Mouse (Mus musculus): ENCODE measurements around the gene Plcz1.

DNA sequence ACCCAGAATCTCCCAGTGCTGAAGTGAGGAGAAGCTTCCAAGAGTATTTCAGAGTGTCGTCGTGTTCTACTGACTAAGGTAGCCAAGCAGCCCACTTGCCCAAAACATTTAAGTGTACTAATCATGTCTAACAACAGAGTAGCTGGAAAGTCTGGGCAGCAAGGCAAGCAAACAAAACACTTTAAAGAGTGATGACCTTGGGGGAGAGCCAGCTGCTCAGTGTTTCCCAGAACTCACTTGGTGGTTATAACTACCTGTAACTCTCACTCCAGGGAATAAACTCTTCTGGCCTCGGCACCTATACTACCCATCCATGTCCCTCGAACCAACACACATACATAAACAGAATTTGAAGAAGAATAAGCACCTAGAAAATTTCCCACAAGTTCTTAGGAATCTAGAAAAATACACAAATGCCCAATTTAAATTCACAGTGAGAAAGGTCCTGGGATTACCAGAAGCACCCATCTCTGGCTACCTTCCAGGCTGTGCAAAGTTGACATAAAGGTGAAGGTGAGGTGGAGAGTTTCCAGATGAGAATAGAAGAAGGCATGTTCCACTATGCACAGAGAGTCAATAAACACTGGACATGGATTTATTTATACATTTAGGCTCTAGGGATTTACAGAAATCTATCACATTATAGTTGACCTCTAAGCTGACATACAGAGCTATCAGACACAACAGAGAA is 69.5 kb downstream of the Plcz1 start:
- TF ChIP-seq POLR2A (IDR thresholded peaks at IDR 0.05; ENCODE audit: insufficient read depth, low read length) (no peak), CTCF (IDR thresholded peaks at IDR 0.05; ENCODE audit: low read depth, low read length) (no peak)

All from ES-Bruce4 (cell line).